Mouse (Mus musculus) liver, embryonic 12.5 days (tissue): ENCODE measurements around the gene Ggta1. TPM values are rescaled to one million over a fixed set of nuclear protein-coding genes. Genes with fewer than 3 reads are reported as not detected.

Source experiments
- ATAC-seq: fragments of 200-750 bp; cut with Nextera tagmentation; 2 replicates; pipeline ENCODE4 v1.8.0; 2017; ENCODE audit warnings: moderate number of reproducible peaks, mild to moderate bottlenecking, moderate library complexity
- H3K27ac ChIP-seq: fragments of 300-500 bp; sonication (generic); 2 replicates; pipeline ENCODE4 v1.5.1; 2016; ENCODE audit warnings: mild to moderate bottlenecking
- H3K27me3 ChIP-seq: fragments of 300-500 bp; sonication (generic); replicated peaks from 2 replicates; pipeline ENCODE4 v1.6.1; 2016; ENCODE audit warnings: mild to moderate bottlenecking, moderate library complexity
- H3K36me3 ChIP-seq: fragments of 300-500 bp; sonication (generic); 2 replicates; pipeline ENCODE4 v1.6.1; 2016; ENCODE audit warnings: mild to moderate bottlenecking, moderate library complexity
- H3K4me1 ChIP-seq: fragments of 300-500 bp; sonication (generic); 2 replicates; pipeline ENCODE4 v1.6.1; 2016
- H3K4me2 ChIP-seq: fragments of 300-500 bp; sonication (generic); 2 replicates; pipeline ENCODE4 v1.6.1; 2016; ENCODE audit warnings: mild to moderate bottlenecking, moderate library complexity
- H3K4me3 ChIP-seq: fragments of 300-500 bp; sonication (generic); 2 replicates; pipeline ENCODE4 v1.5.1; 2016; ENCODE audit warnings: mild to moderate bottlenecking, moderate library complexity
- H3K9ac ChIP-seq: fragments of 300-500 bp; sonication (generic); 2 replicates; pipeline ENCODE4 v1.6.1; 2016; ENCODE audit warnings: mild to moderate bottlenecking, moderate library complexity
- H3K9me3 ChIP-seq: fragments of 300-500 bp; sonication (generic); replicated peaks from 2 replicates; pipeline ENCODE4 v1.6.1; 2016; ENCODE audit warnings: mild to moderate bottlenecking, moderate library complexity
- WGBS: fragments of 180-500 bp; shearing (Covaris S2); methylation state at CpG from one replicate; pipeline ENCODE4 v1.1.7; 2016; ENCODE audit not compliant: insufficient replicate concordance; 5-methylcytosine and 5-hydroxymethylcytosine counted together
- polyA plus RNA-seq: library from polyadenylated mRNA; unstranded; fragments of >200 nt; fragmentation: Nextera tagmentation; extraction: Ambion mirVana; gene quantifications from 2 replicates; pipeline ENCODE4 v1.2.1, GENCODE M21; 2016

Ggta1 gene
- polyA plus RNA-seq, 1 experiment from 2014 or later = 12.7 TPM

DNA sequence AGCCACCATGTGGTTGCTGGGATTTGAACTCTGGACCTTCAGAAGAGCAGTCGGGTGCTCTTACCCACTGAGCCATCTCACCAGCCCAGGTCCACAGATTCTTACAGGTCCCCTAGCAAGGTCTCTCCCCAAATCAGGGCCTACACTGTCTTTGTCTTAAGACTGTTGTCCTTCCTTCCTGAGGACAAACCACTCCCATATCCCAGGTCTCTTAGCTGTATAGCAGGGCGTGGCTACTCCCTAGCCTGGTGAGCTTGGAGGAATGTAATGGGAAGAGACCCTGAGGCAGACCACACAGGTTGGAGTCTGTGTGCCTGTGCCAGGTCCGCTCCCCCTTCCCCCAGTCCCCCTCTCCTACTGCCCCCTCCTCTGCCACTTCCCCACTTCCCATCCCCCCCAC lies 24.7 kb upstream of the Ggta1 start:
- WGBS = 52% methylated on average over 3 of the region's 3 CpGs
- Histone ChIP-seq H3K9ac (no peak overlapping the region), H3K4me2 (no peak overlapping the region), H3K4me3 (no peak overlapping the region), H3K27me3 (no peaks in the 10 kb centered on the region), H3K27ac (no peak overlapping the region), H3K9me3 (no peaks in the 10 kb centered on the region), H3K36me3 (no peaks in the 10 kb centered on the region), H3K4me1 (peaks cover 31% of the 10 kb centered on the region)
- no peak for ATAC-seq

DNA sequence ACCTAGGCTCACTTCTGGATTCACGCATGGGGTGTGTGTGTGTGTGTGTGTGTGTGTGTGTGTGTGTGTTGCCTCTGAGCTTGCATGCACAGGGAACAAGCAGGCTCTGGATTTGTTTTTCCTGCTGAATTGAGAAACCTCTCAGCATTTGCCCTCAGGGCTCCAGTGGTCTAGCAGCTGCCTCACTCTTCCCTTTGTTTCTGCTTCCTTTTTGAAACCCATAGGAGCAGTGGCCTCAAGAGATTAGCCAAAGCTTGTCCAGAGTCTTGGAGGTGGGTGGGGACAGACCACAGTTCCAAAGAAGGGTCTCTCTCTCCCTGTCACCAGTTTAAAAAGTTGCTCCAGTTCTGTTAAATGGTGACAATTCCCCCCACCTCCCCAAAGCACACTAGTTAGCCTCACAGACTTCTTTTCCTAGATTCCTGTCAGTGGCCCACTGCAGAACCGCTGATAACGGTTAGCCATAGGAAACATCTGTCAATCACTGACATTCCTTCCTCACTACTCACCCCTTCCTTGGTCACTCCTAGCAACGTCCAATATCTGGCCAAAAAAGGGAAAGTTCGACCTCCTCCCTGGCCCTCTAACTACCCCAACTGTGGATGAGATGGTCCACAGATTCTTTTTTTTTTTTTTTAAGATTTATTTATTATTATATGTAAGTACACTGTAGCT lies 24.1 kb upstream of the Ggta1 start:
- Histone ChIP-seq H3K4me3 (no peak overlapping the region), H3K9me3 (no peaks in the 10 kb centered on the region), H3K9ac (no peak overlapping the region), H3K4me1 (peaks cover 37% of the 10 kb centered on the region), H3K27me3 (no peaks in the 10 kb centered on the region), H3K36me3 (no peaks in the 10 kb centered on the region), H3K4me2 (no peak overlapping the region), H3K27ac (peak overlapping the region; percentile 36; the same call in 1 of the 2 replicates)
- ATAC-seq = no peak
- 12% methylated on average over 5 of the region's 5 CpGs for WGBS

DNA sequence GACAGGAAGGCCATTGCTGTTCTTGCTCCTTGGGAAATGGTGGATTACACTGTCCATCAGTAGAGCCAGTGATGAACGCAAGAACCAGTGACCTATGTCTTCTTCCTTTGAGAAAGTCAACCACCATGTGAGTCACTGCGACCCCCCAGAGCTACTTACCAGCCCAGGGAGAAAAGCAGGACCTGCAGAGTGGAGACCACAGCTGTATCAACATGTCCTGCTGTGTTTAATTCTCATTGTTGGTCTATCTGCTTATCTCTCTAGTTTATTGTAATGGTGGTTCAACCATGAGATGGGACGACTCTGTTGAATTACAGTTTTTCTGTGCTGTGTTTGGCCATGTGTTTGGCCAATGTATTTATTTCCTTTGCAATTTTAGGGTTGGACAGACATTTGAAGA lies 21.1 kb upstream of the Ggta1 start:
- Histone ChIP-seq H3K9ac (no peak overlapping the region), H3K27me3 (no peaks in the 10 kb centered on the region), H3K4me1 (peaks cover 43% of the 10 kb centered on the region), H3K9me3 (no peaks in the 10 kb centered on the region), H3K27ac (no peak overlapping the region), H3K36me3 (no peaks in the 10 kb centered on the region), H3K4me3 (no peak overlapping the region), H3K4me2 (no peak overlapping the region)
- ATAC-seq = no peak
- 76% methylated on average over 3 of the region's 3 CpGs for WGBS

DNA sequence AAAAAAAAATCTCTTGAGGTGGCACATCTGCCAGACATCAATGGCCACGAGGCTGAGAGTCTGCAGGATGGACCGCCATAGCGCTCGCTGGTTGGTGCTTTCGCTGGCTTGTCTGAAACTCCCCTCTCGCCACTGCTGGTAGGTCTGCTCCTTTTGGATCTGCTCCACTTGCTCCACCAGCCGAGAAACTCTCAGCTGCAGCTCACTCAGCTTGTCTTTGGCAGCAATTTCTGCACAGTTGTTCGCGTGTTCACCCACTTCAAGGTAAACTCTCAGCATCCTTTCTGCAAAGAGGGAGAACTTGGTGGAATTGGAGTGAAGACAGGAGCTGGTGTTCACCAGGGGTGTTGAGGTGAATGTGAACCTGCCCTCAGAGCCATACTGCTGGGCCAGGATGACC lies 20.4 kb upstream of the Ggta1 start:
- H3K27me3 ChIP-seq = no peaks in the 10 kb centered on the region
- H3K4me2 ChIP-seq = no peak overlapping the region
- ATAC-seq = no peak
- no peak overlapping the region for H3K27ac ChIP-seq
- peaks cover 43% of the 10 kb centered on the region for H3K4me1 ChIP-seq
- 85% methylated on average over 9 of the region's 9 CpGs for WGBS
- H3K4me3 ChIP-seq = no peak overlapping the region
- no peak overlapping the region for H3K9ac ChIP-seq
- H3K36me3 ChIP-seq = no peaks in the 10 kb centered on the region
- H3K9me3 ChIP-seq = no peaks in the 10 kb centered on the region

DNA sequence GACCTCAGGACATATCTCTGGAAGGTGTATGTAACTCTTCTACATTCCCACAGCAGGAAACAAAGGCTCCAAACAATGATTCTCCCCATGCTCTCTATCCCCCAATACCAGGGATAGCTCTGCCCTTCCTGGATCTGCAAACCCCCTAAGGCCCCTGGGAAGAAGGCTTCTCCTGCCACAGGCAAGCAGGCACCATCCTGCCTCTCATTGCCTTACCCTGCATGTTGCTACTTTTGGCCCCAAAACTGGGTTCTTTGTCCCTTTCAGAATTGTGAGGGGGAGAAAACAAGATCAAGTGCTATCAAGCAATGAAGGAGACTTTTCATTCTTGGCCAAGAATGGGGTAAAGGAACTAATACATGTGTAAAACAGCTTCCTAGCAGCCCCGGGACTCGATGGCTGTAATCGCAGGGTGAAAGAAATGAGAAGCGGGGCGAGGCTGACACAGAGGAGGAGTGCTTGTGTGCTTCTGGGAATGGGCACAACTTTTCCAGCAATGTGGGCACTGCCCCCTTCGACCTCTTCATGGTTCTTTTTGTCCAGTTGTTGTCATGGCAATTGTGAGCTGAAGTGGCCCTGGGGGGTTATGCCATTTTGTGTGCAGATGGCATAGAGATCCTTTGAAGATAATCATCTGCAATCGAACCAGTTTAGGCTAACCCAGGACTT lies 18.4 kb upstream of the Ggta1 start:
- H3K4me3 ChIP-seq = no peak overlapping the region
- no peak overlapping the region for H3K9ac ChIP-seq
- no peaks in the 10 kb centered on the region for H3K36me3 ChIP-seq
- no peaks in the 10 kb centered on the region for H3K9me3 ChIP-seq
- 72% methylated on average over 7 of the region's 7 CpGs for WGBS
- no peak for ATAC-seq
- no peak overlapping the region for H3K4me2 ChIP-seq
- no peaks in the 10 kb centered on the region for H3K27me3 ChIP-seq
- H3K27ac ChIP-seq = peak overlapping the region; percentile 42; the same call in 1 of the 2 replicates
- H3K4me1 ChIP-seq = peaks cover 30% of the 10 kb centered on the region

DNA sequence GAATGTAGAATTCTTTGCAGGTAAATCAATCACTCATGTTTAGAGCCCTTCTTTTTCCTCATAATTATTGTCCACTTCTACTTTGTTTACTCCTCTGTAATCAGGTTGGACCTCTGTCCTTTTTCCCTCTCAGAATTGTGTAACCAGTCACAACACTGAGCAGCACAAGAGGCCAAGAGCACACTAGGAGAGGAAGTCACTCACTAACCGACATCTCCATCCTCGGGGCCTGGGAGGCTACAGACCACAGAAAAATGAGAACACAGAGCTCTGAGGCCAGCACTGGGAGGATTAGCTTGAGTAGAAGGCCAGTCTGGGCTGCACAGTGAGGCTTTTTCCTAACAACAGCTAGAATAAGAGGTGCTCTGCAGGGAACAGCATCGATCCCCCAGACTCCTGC lies 17.0 kb upstream of the Ggta1 start:
- WGBS = 27% methylated on average over 3 of the region's 3 CpGs
- no peaks in the 10 kb centered on the region for H3K9me3 ChIP-seq
- H3K4me1 ChIP-seq = peaks cover 28% of the 10 kb centered on the region
- no peaks in the 10 kb centered on the region for H3K27me3 ChIP-seq
- H3K4me2 ChIP-seq = no peak overlapping the region
- no peak overlapping the region for H3K9ac ChIP-seq
- no peak for ATAC-seq
- H3K27ac ChIP-seq = no peak overlapping the region; the same call in 1 of the 2 replicates
- no peak overlapping the region for H3K4me3 ChIP-seq
- no peaks in the 10 kb centered on the region for H3K36me3 ChIP-seq

DNA sequence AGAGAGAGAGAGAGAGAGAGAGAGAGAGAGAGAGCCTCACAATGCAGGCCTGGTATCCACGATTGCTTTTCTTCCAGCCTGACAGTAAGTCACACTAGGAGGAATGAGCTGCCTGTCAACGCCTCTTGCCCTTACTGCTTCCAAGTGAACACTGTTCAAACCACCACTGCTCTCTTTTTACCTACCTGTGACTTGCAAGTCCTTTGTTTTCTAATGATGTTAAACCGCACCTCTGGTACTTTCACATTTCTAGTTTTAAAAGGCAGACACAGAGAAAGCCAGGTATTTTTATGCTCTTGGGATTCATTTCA lies 15.7 kb upstream of the Ggta1 start:
- ATAC-seq = no peak
- Histone ChIP-seq H3K4me2 (no peak overlapping the region), H3K36me3 (no peaks in the 10 kb centered on the region), H3K4me3 (no peak overlapping the region), H3K9me3 (no peaks in the 10 kb centered on the region), H3K4me1 (peaks cover 28% of the 10 kb centered on the region), H3K27me3 (no peaks in the 10 kb centered on the region), H3K27ac (no peak overlapping the region), H3K9ac (no peak overlapping the region)
- 61% methylated on average over 3 of the region's 3 CpGs for WGBS

DNA sequence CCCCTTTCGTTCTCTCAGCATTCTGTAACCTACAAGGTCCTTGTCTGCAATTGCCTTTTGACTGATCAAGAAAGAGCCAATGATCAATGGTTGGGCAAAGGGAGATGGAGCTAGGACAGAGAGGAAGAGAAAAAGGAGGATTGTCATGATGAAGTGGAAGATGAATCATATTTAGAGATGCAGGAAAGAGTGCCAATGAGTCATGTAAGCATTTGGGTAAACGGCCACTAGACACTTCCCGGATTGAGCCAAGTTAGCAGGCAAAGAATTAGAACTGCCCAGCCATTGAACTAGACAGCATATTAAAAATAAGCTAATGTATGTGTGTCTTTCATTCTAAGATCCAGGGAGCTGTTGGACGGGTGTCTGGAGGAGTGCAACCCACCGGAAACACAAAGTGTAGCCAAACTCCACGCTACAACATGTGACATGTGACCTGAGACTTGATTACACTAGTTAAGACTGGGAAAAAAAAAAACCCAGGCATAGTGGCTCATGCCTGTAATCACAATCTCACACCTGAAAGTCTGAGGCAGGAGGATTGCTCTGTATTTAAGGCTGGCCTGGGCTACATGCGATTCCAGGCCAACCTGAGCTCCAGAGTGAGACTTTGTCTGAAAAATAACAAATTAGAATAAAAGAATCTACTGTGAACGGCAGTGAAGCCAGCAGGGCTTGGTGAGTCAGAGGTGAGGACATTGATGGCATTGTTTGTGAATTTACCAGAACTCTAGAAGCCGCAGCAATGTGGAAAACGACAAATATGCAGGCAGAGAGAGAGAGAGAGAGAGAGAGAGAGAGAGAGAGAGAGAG lies 15.2 kb upstream of the Ggta1 start:
- no peak overlapping the region for H3K9ac ChIP-seq
- 77% methylated on average over 10 of the region's 10 CpGs for WGBS
- no peak overlapping the region for H3K4me2 ChIP-seq
- no peaks in the 10 kb centered on the region for H3K9me3 ChIP-seq
- peaks cover 27% of the 10 kb centered on the region for H3K4me1 ChIP-seq
- H3K4me3 ChIP-seq = no peak overlapping the region
- no peaks in the 10 kb centered on the region for H3K27me3 ChIP-seq
- H3K27ac ChIP-seq = no peak overlapping the region
- no peaks in the 10 kb centered on the region for H3K36me3 ChIP-seq
- no peak for ATAC-seq

DNA sequence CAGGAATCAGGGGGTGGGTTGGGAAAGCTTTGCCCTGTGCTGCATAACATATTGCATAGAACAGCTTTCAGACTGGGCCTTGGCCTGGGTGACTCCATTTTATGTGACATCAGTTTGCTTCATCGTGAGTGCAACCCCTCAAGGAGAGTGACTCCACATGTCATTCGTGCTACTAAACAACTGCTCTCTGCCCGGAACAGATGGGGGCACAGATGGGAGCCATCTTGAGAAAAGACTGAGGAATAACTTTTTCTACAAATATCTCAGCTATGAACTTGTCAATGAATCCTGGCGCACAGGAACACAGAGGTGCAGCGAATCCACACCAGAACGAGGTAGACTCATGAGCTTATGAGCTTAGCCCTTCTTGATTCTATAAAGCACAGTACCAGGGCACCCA lies 14.3 kb upstream of the Ggta1 start:
- Histone ChIP-seq H3K4me2 (no peak overlapping the region), H3K27ac (no peak overlapping the region), H3K4me1 (peaks cover 19% of the 10 kb centered on the region), H3K4me3 (no peak overlapping the region), H3K27me3 (no peaks in the 10 kb centered on the region), H3K9ac (no peak overlapping the region), H3K9me3 (no peaks in the 10 kb centered on the region), H3K36me3 (no peaks in the 10 kb centered on the region)
- no peak for ATAC-seq
- 84% methylated on average over 6 of the region's 6 CpGs for WGBS

DNA sequence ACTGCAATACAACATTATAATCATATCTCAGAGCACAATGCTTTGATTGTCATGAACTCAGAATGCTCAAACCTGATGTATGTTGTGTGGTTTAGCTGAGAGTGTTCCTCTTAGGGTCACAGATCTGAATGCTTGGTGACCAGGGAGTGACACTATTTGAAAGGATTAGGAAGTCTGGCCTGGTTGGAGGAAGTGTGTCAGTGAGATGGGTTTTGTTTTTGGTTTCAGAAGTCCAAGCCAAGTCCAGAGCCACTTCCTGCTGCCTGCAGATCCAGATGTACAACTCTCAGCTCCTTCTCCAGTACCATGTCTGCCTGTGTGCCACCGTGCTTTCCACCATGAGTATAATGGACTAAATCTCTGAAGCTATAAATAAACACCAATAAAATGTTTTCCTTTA lies 11.9 kb upstream of the Ggta1 start:
- Histone ChIP-seq H3K27ac (no peak overlapping the region), H3K4me3 (no peak overlapping the region), H3K9ac (no peak overlapping the region), H3K4me1 (no peaks in the 10 kb centered on the region; the same call in 1 of the 2 replicates), H3K9me3 (no peaks in the 10 kb centered on the region), H3K36me3 (no peaks in the 10 kb centered on the region), H3K27me3 (no peaks in the 10 kb centered on the region), H3K4me2 (no peak overlapping the region)
- 66% methylated on average over 1 of the region's 1 CpGs for WGBS
- ATAC-seq = no peak

DNA sequence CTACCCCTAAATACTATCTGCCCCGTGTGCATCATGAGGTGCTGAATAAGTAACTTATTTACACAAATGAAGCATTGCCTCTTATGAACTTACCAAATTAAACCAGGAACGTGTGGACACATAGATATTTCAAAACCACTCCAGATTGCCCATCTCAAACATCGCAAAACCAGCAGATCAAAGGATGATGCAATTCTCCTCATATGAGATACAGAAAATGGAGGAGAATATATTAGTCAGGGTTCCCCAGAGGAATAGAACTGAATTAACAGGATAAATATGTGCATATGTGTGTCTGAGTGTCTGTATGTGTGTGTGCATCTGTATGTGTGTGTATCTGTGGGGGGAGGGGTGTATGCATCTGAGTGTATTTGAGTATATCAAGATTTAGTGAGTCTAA lies 6.2 kb upstream of the Ggta1 start:
- WGBS = 59% methylated on average over 3 of the region's 3 CpGs
- H3K4me2 ChIP-seq = no peak overlapping the region
- H3K27me3 ChIP-seq = no peaks in the 10 kb centered on the region
- H3K27ac ChIP-seq = no peak overlapping the region
- H3K4me1 ChIP-seq = peaks cover 4% of the 10 kb centered on the region
- H3K36me3 ChIP-seq = no peaks in the 10 kb centered on the region
- no peak for ATAC-seq
- H3K4me3 ChIP-seq = no peak overlapping the region
- H3K9ac ChIP-seq = no peak overlapping the region
- no peaks in the 10 kb centered on the region for H3K9me3 ChIP-seq

DNA sequence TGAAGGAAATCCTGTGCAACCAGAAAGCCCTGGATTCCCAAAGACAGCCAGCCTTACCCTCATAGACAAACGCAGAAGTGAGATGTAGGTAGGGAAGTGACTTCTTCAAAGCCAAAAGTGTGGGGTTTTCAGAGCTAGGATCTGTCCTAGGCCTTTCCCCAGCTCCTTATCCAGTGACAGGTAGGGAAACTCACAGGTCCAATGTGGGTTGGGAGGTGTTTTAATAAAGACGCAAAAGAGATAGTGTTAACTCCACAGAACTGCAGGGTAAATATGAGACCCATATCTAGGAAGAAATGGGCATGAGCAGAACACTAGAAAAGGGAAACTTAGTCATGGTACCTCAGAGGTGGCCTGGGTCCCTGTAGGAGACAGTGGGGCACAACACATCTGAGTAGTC lies 5.2 kb upstream of the Ggta1 start:
- Histone ChIP-seq H3K27ac (no peak overlapping the region), H3K27me3 (no peaks in the 10 kb centered on the region), H3K36me3 (no peaks in the 10 kb centered on the region), H3K4me3 (no peak overlapping the region), H3K9me3 (no peaks in the 10 kb centered on the region), H3K4me2 (no peak overlapping the region), H3K9ac (no peak overlapping the region), H3K4me1 (peaks cover 14% of the 10 kb centered on the region)
- no peak for ATAC-seq
- 55% methylated on average over 2 of the region's 2 CpGs for WGBS
